Mouse (Mus musculus) hindbrain, embryonic 10.5 days (tissue): ENCODE data around the gene A930009A15Rik. TPM values are rescaled to one million over a fixed set of nuclear protein-coding genes. Genes with fewer than 3 reads are reported as not detected.
A peak's percentile ranks its signal among the peaks of the same experiment; 100 is the strongest.

Experiments used
- DNase-seq: peaks from one replicate; pipeline ENCODE4 v3.0.0-alpha.2; 2017; ENCODE audit warnings: low spot score
- H3K27ac ChIP-seq: fragments of 300-500 bp; sonication (generic); 2 replicates; pipeline ENCODE4 v1.5.1; 2016; ENCODE audit warnings: mild to moderate bottlenecking, moderate library complexity
- H3K27me3 ChIP-seq: fragments of 300-500 bp; sonication (generic); 2 replicates; pipeline ENCODE4 v1.6.1; 2016; ENCODE audit warnings: mild to moderate bottlenecking; ENCODE audit not compliant: poor library complexity, insufficient read depth, severe bottlenecking
- H3K36me3 ChIP-seq: fragments of 300-500 bp; sonication (generic); 2 replicates; pipeline ENCODE4 v1.6.1; 2016; ENCODE audit warnings: mild to moderate bottlenecking, moderate library complexity
- H3K4me1 ChIP-seq: fragments of 300-500 bp; sonication (generic); replicated peaks from 2 replicates; pipeline ENCODE4 v1.6.1; 2016; ENCODE audit warnings: mild to moderate bottlenecking
- H3K4me3 ChIP-seq: fragments of 300-500 bp; sonication (generic); 2 replicates; pipeline ENCODE4 v1.5.1; 2016; ENCODE audit warnings: mild to moderate bottlenecking, moderate library complexity
- H3K9me3 ChIP-seq: fragments of 300-500 bp; sonication (generic); 2 replicates; pipeline ENCODE4 v1.6.1; 2016; ENCODE audit warnings: mild to moderate bottlenecking, moderate library complexity
- WGBS: fragments of 180-500 bp; shearing (Covaris S2); methylation state at CpG from one replicate; pipeline ENCODE4 v1.1.7; 2016; 5-methylcytosine and 5-hydroxymethylcytosine counted together
- polyA plus RNA-seq: library from polyadenylated mRNA; unstranded; fragments of >200 nt; fragmentation: Nextera tagmentation; extraction: Ambion mirVana; gene quantifications from 2 replicates; pipeline ENCODE4 v1.2.1, GENCODE M21; 2016

A930009A15Rik gene
- polyA plus RNA-seq, 1 experiment from 2014 or later = 0.56 TPM

GRCm38 (mm10) chr10:115586246-115587231 is 16.8 kb downstream of the A930009A15Rik start:
- DNase-seq = peak; percentile 57
- Histone ChIP-seq H3K27ac (peak overlapping the region; percentile 81), H3K36me3 (no peaks in the 10 kb centered on the region), H3K27me3 (peaks cover 83% of the 10 kb centered on the region), H3K9me3 (no peaks in the 10 kb centered on the region), H3K4me3 (peak overlapping the region; percentile 72), H3K4me1 (peaks cover 39% of the 10 kb centered on the region)
- under 1% methylated on average over 41 of the region's 41 CpGs for WGBS

GRCm38 (mm10) chr10:115587301-115587969 is 17.6 kb downstream of the A930009A15Rik start, which contains the start of gene Lgr5:
Gene Lgr5 (minus strand): TSS chr10:115587780.
- Histone ChIP-seq H3K4me3 (peak within 1 kb of the TSS; percentile 72), H3K4me1 (peaks cover 39% of the 10 kb centered on the region), H3K27ac (peak within 1 kb of the TSS; percentile 81), H3K9me3 (no peaks in the 10 kb centered on the region), H3K27me3 (peaks cover 78% of the 10 kb centered on the region), H3K36me3 (no peaks in the 10 kb centered on the region)
- under 1% methylated on average over 47 of the region's 47 CpGs for WGBS
- peak; percentile 82 for DNase-seq

- H3K4me3 ChIP-seq = peak overlapping the region; percentile 72
- H3K4me1 ChIP-seq = peaks cover 41% of the 10 kb centered on the region
- peaks cover 73% of the 10 kb centered on the region for H3K27me3 ChIP-seq
- peak overlapping the region; percentile 81 for H3K27ac ChIP-seq
- no peaks in the 10 kb centered on the region for H3K36me3 ChIP-seq
- no peak for DNase-seq
- 3% methylated on average over 7 of the region's 7 CpGs for WGBS
- H3K9me3 ChIP-seq = no peaks in the 10 kb centered on the region
Observed at GRCm38 (mm10) chr10:115587979-115588378, 18.2 kb downstream of the A930009A15Rik start.

- no peaks in the 10 kb centered on the region for H3K36me3 ChIP-seq
- H3K4me3 ChIP-seq = no peak overlapping the region
- WGBS = 65% methylated on average over 11 of the region's 11 CpGs
- H3K27me3 ChIP-seq = peaks cover 21% of the 10 kb centered on the region
- H3K4me1 ChIP-seq = peaks cover 7% of the 10 kb centered on the region
- no peak for DNase-seq
- no peaks in the 10 kb centered on the region for H3K9me3 ChIP-seq
- H3K27ac ChIP-seq = no peak overlapping the region
Observed at GRCm38 (mm10) chr10:115593221-115593620, 23.4 kb downstream of the A930009A15Rik start.

- WGBS = 88% methylated on average over 6 of the region's 6 CpGs
- peaks cover 17% of the 10 kb centered on the region for H3K27me3 ChIP-seq
- H3K4me3 ChIP-seq = no peak overlapping the region
Observed at GRCm38 (mm10) chr10:115593651-115594050, 23.9 kb downstream of the A930009A15Rik start.

GRCm38 (mm10) chr10:115595748-115596147 is 26.0 kb downstream of the A930009A15Rik start:
- H3K27me3 ChIP-seq = no peaks in the 10 kb centered on the region
- 93% methylated on average over 1 of the region's 1 CpGs for WGBS
- no peak overlapping the region for H3K4me3 ChIP-seq
- H3K27ac ChIP-seq = no peak overlapping the region
- no peaks in the 10 kb centered on the region for H3K36me3 ChIP-seq
- H3K9me3 ChIP-seq = no peaks in the 10 kb centered on the region
- no peak for DNase-seq
- peaks cover 6% of the 10 kb centered on the region for H3K4me1 ChIP-seq

More at GRCm38 (mm10) chr10:115593651-115594050, 23.9 kb downstream of the A930009A15Rik start:
- no peak for DNase-seq
- peaks cover 6% of the 10 kb centered on the region for H3K4me1 ChIP-seq
- H3K27ac ChIP-seq = no peak overlapping the region
- H3K36me3 ChIP-seq = no peaks in the 10 kb centered on the region
- no peaks in the 10 kb centered on the region for H3K9me3 ChIP-seq

- Histone ChIP-seq H3K4me1 (0 out of 2 replicates have a peak, but pooled peaks cover 8% of the 10 kb centered on the region), H3K4me3 (peak overlapping the region; percentile 46), H3K36me3 (no peaks in the 10 kb centered on the region), H3K9me3 (no peaks in the 10 kb centered on the region), H3K27me3 (0 out of 2 replicates have a peak, but pooled peaks cover 5% of the 10 kb centered on the region), H3K27ac (no peak overlapping the region)
- peak; percentile 28 for DNase-seq
- 14% methylated on average over 14 of the region's 15 CpGs for WGBS
Observed at GRCm38 (mm10) chr10:115617456-115618287, 47.9 kb downstream of the A930009A15Rik start.

GRCm38 (mm10) chr10:115618288-115618856 is 48.6 kb downstream of the A930009A15Rik start:
- WGBS = 26% methylated on average over 15 of the region's 15 CpGs
- no peaks in the 10 kb centered on the region for H3K9me3 ChIP-seq
- peak; percentile 26 for DNase-seq
- 0 out of 2 replicates have a peak, but pooled peaks cover 5% of the 10 kb centered on the region for H3K27me3 ChIP-seq
- H3K27ac ChIP-seq = no peak overlapping the region
- peak overlapping the region; percentile 46 for H3K4me3 ChIP-seq
- no peaks in the 10 kb centered on the region for H3K36me3 ChIP-seq
- 0 out of 2 replicates have a peak, but pooled peaks cover 8% of the 10 kb centered on the region for H3K4me1 ChIP-seq

- no peaks in the 10 kb centered on the region for H3K27me3 ChIP-seq
- no peaks in the 10 kb centered on the region for H3K9me3 ChIP-seq
- H3K4me1 ChIP-seq = peaks cover 5% of the 10 kb centered on the region; the same call in 1 of the 2 replicates
- DNase-seq = no peak
- 88% methylated on average over 7 of the region's 7 CpGs for WGBS
- no peak overlapping the region for H3K4me3 ChIP-seq
- no peak overlapping the region for H3K27ac ChIP-seq
- no peaks in the 10 kb centered on the region for H3K36me3 ChIP-seq
Observed at GRCm38 (mm10) chr10:115623481-115623880, 53.7 kb downstream of the A930009A15Rik start.

- DNase-seq = no peak
- H3K36me3 ChIP-seq = no peaks in the 10 kb centered on the region
Observed at GRCm38 (mm10) chr10:115623956-115624671, 54.3 kb downstream of the A930009A15Rik start.

GRCm38 (mm10) chr10:115624957-115625356 is 55.2 kb downstream of the A930009A15Rik start:
- no peaks in the 10 kb centered on the region for H3K9me3 ChIP-seq
- peaks cover 3% of the 10 kb centered on the region; the same call in 1 of the 2 replicates for H3K4me1 ChIP-seq
- no peak overlapping the region for H3K4me3 ChIP-seq
- no peaks in the 10 kb centered on the region for H3K36me3 ChIP-seq
- WGBS = 81% methylated on average over 2 of the region's 2 CpGs
- no peaks in the 10 kb centered on the region for H3K27me3 ChIP-seq
- no peak overlapping the region for H3K27ac ChIP-seq
- no peak for DNase-seq

More at GRCm38 (mm10) chr10:115623956-115624671, 54.3 kb downstream of the A930009A15Rik start:
- 66% methylated on average over 15 of the region's 15 CpGs for WGBS
- Histone ChIP-seq H3K27me3 (no peaks in the 10 kb centered on the region), H3K4me1 (peaks cover 3% of the 10 kb centered on the region; the same call in 1 of the 2 replicates), H3K27ac (no peak overlapping the region), H3K4me3 (no peak overlapping the region), H3K9me3 (no peaks in the 10 kb centered on the region)
